Mouse (Mus musculus) thymus, postnatal 0 days (tissue): Measurements from ENCODE around the gene Crabp1. TPM values are rescaled to one million over a fixed set of nuclear protein-coding genes. Genes with fewer than 3 reads are reported as not detected.

Experiments
- DNase-seq: peaks from one replicate; pipeline ENCODE4 v3.0.0-alpha.2; 2015; ENCODE audit warnings: low spot score
- polyA plus RNA-seq: library from polyadenylated mRNA; unstranded; fragments of >200 nt; fragmentation: Nextera tagmentation; extraction: Ambion mirVana; gene quantifications from 2 replicates; pipeline ENCODE4 v1.2.1, GENCODE M21; 2015

Gene Crabp1
- polyA plus RNA-seq = 7.8 and 8.1 TPM in 2 replicates

DNA sequence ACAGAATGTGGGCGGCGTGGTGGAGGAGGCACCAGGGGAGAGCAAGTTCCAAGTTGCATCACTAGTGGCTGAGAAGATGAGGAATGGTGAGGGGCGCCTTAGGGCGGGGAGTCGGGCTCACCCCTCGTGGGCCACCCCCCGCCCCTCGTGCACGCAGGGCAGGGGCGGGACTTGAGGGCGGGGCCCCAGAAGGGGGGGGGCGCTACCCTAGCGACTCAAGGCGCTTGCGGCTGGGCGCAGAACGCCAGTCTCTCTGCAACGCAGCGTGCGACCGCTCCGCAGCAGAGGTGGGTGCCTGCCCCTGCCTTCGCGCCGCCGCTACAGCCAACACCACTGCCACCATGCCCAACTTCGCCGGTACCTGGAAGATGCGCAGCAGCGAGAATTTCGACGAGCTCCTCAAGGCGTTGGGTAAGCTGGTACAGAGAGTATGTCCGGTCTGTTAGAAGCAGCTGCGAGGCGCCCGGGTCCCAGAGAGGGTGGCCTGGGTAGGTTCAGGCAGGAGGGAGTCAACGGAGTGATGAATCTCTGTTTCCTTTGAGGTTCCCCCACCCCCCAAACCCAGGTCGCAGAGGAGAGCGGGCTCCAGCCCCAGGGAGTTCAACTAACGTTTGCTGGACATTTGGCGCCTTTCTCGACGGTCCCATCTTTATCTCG is at the start of gene Crabp1:
TSS of gene Crabp1 (plus strand) at position 188 of the 657 bp plus-strand sequence.
- peak; percentile 2 for DNase-seq

DNA sequence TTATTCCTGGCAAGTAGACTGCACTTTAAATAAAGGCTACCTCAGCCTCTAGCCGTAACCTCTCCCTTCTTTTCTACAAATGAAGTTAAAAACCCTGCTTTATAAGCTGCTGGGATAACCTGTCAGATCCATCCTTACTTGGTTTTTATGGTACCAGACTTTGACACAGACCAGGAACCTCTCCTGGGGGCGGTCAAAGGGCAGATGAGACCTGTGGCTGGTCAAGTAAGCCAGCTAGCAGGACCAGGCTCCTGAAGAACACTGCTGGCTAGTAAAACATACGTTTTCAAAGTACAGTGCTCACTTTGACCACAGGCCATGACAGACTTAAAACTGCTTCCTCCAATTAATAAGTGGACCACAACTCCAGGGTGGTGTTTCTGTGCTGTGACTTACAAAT is 48.8 kb upstream of the Crabp1 start:
- no peak for DNase-seq

DNA sequence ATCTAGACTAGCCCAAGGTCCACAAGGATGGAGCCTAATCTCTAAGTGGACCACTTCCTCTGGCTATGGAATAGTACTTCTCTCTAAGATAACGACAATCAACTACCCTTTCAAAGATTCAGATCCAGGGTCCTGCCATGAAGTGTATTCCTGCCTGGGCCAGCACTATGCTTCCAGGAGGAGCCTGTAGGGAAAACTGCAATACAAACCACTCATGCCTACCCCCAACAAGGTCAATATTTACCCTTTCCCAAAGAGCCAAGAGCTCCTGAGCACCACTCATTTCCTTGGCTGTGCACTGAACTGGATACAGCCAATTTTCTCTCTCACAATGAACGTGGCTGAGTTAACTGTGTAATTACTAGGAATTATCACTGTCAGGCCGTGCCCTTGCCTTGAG is 47.0 kb upstream of the Crabp1 start:
- no peak for DNase-seq

DNA sequence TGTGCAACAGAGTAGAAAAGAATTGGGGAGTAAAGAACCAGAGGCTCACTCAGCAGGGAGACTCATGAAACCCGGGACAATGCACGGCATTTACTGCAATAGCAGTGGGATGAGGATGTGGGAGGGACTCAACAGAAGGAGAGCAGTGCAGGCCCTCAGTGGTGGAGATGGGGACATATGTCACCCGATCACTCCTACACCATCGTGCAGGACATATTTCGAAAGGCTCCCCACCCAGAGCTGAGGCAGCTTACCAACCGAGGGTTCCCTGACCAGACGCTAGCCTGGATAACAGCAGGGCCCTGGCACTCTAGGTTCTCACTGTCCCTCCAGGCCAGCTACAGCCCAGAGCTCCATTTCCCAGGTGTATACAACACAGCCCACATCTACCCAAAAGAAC is 42.4 kb upstream of the Crabp1 start:
- DNase-seq = no peak

DNA sequence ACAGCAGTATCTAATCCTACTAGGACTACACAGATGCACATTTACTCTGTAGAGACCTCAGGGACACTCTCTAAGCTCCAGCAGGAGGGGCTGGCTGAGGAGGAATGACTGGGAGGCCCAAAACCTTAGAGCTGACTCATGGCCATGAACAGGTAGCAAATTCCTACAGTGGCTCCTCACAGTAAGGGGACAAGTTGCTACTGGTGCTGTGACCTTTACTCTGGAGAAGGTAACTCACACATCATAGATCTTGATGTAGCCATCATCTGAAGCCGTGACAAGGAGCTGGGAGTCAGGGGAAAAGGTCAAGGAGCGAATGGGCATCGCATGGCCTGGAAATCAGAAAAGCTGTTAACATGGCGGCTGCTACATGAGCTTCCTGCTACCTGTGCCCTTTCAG is 42.0 kb upstream of the Crabp1 start:
- DNase-seq = no peak

DNA sequence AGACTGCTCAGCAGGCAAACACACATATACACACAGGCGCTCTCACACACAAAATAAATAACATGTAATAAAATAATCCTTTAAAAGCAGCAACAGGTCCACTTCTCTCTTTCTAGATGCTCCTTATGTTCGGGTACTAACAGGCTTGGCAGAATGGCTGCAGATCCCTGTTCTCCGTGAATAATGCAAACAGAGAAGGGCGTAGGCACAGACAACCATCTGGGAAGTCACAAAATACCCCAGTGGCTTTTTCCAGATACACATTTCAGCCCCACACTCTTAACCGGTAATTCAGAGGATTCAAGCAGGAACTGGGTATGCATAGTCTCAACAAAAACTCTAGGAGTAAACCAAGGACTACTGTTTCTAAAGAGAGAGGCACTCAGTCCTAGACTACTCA is 38.2 kb upstream of the Crabp1 start:
- no peak for DNase-seq

DNA sequence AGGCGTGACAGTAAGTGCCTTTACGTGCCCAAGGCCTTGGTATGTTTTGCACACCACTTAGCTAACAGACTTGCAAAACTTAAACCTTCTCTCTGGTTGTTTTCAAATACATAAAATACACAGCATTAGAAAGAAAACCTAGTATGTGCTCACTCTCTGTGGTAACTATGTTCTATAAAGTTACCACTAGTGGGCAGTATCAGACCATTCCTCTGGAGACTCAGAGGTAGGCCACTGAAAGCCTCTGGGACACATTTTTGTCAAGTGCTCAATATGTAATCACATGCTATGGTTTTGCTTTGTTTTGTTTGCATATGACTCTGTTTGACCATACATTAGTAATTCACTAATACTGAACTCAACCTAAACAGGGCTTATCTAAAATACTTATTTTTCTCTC is 32.4 kb upstream of the Crabp1 start:
- DNase-seq = peak; percentile 61

DNA sequence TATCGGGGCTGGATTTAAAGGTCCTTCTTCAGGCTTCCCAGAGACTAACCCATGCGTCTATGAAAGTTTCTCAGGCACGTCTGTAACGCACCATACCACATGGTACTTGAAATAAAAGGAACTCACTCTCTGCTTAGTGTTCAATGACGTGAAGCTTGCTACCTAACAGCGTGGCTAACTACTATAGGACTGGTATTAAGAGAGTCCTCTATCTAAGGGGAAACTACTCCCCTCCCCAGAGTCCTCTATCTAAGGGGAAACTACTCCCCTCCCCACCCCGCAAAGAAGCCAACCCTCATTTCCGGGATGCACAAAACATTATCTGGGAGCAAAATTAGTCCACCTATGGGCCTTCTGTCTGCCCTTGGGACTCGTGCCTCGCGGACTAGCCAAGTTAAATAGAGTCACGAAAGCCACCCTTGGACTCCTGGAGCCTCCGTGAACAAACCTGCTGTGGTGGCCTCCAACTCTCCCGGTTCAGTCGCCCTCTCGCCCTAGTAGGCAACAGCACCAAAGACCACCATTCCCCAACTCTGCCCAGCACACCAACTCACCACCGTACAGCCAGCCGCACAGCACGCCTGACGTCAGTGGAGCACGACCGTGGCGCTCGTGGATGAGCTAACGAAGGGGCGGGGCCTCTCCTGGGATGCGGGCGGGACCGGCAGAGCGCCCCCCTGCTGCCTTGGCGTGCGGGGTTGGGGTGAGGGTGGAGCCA is 30.5 kb upstream of the Crabp1 start, which contains the start of gene Wdr61:
TSS of gene Wdr61 (minus strand) at position 599 of the 718 bp plus-strand sequence.
- DNase-seq = peak; percentile 97

DNA sequence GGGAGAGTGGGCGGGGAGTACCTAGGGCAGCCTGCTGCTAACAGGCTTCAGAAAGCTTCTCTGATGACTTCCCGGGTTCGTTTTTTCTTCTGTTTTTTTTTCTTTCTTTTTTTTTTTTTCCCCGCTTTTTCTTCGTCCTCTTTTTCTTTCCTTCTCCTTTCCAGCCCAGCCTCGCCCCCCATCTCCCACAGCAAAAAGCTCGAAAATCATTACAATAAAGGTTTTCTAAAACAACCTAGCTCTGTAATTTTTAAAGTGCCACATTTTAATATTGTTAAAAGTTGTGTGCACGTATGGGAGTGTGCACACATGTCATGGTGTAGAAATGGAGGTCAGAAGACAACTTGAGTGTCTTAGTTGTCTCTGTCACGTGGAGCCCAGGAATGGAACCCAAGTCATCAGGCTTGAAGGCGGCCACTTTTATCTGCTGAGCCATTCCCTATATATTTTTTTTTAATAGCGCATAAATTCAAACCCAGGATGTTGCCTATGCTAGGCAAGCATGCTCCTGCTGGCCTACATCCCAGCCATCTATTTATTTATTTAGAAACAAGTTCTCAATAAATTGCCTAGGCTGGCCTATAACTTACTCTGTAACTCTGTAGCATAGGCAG is 29.8 kb upstream of the Crabp1 start:
- DNase-seq = no peak

DNA sequence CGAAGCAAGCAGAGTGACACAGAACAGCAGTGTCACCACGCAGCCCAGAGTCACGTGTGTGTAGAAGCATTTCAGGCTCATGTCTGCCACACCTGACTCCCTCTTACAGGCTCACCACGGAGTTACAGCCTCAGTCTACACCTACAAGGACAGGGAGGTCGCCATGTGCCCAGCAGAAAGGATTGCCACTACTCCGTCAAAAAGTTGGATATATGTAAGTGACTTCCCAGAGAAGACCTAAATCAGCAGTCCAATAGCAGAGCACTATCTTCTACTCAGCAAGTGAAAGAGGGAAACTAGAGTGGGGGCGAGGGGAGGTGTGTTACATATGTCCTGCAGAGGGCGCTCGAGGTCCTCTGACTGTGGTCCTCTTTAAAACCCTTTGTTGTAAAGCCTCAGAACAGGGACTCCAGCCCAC is 28.3 kb upstream of the Crabp1 start:
- peak; percentile 81 for DNase-seq

DNA sequence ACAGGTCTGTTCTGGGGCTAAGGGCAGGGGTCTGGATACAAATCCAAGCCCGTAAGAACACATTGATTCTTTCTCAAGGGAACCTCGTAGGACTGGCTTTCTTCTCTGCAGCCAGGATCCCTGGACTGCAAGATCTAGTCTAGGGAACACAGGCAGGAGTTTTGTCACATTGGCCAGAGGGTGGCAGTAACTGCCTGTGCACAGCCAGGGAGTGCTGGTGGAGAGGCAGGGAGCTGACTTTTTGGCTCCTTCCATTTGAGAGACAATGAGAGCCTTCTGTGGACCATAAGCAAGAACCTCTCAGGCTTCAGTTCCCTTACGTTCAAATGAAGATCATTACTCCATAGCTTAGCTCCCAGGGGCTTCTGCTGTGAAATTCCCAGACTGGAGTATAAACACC is 26.2 kb upstream of the Crabp1 start:
- peak; percentile 9 for DNase-seq

DNA sequence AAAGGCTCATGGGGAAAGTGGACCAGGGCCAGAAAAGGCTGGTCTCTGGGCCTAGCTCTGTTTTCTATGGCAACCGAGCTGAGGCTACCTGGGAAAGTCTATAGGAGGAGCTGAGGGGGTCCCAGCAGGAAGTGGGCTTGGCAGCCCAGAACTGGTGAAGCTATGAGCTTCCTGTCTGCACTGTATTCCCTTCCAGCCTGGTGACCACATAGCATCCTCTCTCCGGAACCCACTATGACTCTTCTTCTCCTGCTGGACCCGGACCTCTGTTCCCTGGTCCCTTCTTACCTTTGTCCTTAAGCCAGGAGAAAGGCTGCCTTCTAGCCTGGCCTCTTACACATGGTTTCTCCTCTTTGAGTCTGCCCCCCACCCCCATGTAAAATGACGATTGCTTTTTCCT is 20.7 kb upstream of the Crabp1 start:
- DNase-seq = no peak

DNA sequence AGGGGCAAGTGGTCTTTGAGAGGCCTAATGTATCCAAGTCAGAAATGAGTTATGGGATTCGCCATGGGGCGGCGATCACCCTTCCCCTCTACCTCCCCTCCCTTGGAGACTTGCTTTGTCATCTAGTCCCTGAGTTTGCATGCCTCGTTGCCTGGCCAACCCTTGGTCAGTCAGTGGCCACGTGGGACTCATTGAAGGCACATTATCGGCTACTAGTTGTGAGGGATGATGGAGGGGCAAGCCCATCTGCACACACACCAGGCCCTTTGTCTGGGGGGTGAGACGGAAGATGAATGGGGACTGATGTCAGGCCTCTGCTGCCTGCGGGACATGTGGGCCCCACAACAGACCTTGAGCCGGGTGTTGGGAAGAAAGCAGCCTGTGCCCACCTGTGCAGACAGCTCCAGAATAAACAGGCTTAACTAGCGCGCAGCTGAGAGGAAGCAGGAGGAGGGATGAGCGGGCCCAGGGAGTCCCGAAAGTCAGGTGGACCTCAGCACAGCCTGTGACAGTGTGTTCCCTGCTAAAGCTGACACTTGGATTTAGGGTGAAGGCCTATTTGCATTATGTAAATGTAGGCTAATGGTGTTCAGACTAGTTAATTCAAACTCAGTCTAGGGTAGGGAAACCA is 18.7 kb upstream of the Crabp1 start:
- no peak for DNase-seq

DNA sequence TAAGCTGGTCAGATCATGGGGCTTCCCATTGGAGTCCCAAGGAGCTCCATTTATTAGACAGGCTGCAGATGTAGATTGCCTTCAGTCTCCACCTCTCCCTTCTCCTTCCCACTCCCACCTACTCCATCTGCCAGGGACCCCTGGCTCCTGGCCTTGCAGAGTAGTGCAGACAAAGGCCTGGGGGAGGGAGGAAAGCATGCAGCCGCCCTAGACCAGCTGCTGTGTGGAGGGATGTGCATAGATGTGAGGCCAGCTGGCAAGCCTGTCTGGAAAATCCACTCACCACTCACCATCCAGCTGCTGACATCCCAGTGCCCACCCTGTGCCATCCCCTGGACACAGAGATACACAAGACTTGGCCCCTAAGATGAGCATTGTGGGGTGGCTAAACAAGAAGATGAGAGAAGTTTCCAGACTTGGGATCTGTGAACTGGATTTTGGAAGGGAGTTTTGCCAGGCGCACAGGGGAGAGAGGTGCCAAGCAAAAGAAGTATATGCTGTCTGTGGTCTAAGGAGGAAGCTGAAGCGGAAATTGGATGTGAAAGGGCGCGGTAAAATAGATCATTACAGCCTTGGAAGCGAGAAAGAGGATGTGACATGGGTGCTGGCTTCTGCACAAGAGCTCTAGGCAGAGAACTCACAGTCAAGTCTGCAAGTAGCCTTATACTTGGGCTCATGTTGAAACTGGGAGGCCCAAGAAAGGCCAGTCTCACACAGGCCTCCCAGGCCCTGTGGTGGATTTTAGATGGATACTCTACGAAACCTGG is 14.2 kb upstream of the Crabp1 start:
- DNase-seq = no peak

DNA sequence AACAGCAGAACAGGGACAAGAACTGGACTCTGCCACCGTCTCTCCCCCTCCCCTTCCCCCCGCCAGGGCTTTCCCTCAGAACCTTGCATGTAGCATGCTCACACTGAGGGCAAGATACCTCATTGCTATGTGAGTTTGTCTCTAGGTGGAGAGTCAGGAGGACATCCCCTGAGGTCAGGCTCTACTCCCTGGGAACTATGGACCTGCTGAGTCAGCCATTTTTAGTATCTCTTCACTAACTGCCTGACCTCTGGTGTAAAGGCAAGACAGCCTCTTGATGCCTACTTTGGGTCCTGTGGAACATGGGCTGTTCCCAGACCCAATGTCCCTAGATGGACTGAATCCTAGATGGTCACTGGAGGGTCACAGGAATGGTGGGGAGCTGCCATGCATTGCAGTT is 12.9 kb upstream of the Crabp1 start:
- DNase-seq = no peak

DNA sequence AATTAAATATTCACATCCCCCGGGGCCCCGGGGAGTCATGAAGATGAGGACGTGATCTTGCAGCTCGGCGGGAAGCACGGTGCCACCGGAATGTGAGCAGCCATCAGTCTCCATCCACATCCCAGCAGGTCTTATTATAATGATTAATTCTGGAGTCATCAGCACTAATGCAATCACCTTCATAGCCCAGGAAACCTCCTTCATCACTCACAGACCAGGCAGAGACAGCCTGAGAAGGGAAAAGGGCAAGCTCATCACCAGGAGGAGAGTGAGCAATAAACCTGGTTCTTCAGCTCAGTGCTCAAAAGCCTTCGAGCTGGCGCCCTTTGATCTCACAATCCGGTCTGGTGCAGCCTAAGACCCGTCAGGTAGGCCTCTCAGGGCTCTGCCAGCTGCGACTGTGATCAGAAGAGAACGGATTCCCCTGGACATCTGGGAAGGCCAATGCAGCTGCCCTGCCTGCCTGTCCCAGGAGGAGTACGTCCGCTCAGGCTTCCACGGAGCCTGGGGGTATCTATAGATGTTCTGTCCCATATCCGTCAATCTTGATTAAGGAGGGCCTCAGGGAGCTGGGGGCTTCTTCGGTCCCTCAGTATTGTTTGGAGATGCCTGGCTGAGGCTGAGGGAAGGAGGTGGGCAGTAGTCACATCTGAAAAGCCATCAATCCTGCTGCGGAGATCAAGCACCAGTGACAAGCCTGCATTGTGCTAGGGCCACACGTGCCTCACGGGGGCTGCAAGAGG is 12.2 kb upstream of the Crabp1 start:
- no peak for DNase-seq

DNA sequence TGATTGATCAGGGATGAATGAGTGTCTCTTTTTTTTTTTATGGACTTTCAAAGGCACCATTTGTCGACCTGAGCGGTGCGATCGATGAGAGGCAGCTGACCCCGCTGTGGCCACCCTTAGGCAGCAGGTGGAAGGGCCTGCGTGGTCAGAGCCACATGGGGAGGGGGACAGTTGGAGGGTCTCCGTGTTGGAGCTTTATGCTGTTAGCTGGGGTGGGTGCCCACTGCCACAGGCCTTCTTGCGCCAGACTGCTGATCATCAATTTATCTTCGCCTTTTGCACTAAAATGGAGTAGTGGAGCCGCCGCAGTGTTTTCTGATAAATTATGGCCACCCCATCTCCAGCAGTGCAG is 11.6 kb upstream of the Crabp1 start:
- DNase-seq = no peak

DNA sequence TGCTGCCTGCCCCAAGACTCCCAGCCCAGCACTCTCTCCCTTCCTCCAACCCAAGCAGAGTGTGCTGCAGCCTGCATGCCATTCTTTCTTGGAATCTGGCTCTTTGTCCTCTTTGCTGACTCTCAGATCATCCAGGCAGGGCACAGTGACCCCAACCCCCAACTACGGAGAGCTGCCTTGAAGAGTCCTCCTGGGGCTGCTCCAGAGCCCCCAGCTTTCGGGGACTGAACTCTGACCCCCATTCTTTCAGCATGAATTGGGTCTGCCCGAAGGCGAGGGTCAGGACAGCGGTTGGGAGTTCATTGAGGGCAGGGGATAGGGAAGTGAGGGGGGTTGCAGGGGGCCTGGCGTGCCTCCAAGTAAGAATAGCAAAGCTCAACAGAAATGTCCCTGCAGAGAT is 5.0 kb upstream of the Crabp1 start:
- DNase-seq = no peak

DNA sequence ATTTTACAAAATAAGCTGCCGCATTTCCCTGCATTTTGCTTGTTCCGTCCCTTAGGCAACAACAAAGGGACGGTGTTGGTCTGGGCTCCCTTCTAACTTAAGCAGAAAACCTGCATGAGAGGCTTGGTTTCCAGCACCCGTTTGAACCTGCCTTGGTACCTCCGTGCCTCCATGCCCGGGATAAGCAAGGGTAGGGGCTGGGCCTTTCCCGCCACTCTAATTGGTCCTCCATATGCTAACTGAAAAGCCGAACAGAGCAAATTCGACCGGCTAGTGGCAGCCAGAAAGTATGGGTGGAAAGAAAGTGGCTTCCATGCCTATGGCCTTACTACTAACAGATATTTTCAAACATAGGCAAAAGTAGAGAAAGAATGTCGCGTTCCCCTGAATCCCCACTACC is 457 bp upstream of the Crabp1 start:
- no peak for DNase-seq

DNA sequence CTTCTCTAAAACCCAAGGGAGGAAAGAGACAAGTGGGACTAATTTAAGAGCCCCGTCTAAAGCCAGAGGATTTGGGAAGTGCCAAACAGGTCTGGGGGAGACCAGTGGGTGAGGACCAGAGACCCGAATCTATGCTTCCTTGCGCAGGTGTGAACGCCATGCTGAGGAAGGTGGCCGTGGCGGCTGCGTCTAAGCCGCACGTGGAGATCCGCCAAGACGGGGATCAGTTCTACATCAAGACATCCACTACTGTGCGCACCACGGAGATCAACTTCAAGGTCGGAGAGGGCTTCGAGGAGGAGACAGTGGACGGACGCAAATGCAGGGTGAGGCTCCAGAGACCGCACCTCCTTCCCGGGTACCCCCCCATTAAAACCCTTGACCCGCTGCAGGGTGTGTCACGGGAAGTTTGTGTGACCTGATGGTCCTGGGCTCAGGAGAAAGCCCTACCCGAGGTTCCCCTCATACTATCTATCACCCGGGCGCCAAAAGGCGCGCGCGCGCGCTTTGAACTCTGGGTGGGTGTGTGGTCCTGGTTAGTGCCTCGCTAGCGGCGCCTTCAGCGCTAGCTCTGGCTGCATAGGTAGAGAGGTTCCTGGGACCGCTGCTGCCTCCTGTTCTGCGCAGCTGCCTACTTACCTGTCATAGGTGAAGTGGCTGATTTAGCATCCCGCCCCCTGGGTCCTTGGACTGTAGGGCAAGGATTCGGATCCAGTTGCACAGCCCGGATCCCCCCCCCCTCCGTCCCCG is 963 bp downstream of the Crabp1 start:
- no peak for DNase-seq
